12 mouse cellular contexts compared by ENCODE assay signal in genomic region chr10:86168084-86168483, GRCm38 (mm10).
"Had no signal": no experiment of that assay in that cellular context is flagged by ENCODE, and none has a peak within 500 bp of the region (broad histone marks: within the 10 kb centered on the region; RNA-seq: fewer than 3 reads in every experiment).

No protein-coding gene starts in this region.

- H3K4me2 ChIP-seq: limb, embryonic 12.5 days; liver, embryonic 13.5 days; lung, embryonic 15.5 days had no signal

- H3K9ac ChIP-seq: limb, embryonic 12.5 days; liver, embryonic 13.5 days; liver, postnatal 0 days; lung, embryonic 15.5 days had no signal

- H3K36me3 ChIP-seq: limb, embryonic 12.5 days; liver, embryonic 13.5 days; lung, embryonic 15.5 days had no signal

- ATAC-seq: liver, postnatal 0 days had no signal

- H3K27ac ChIP-seq: liver, embryonic 13.5 days; lung, embryonic 15.5 days; macrophage had no signal

- H3K9me3 ChIP-seq: limb, embryonic 12.5 days; liver, embryonic 13.5 days; lung, embryonic 15.5 days had no signal

- DNase-seq: kidney, adult 11 months; kidney, adult 9 months; kidney, postnatal 10 days; liver; liver, embryonic 13.5 days; liver, postnatal 0 days; lung, postnatal 14 days; right cerebral cortex, postnatal 25 days; thymus, postnatal 36 days had no signal

- H3K4me3 ChIP-seq: limb, embryonic 12.5 days; liver, embryonic 13.5 days; lung, embryonic 15.5 days had no signal

- H3K27me3 ChIP-seq: limb, embryonic 12.5 days; liver, embryonic 13.5 days; lung, embryonic 15.5 days had no signal
